Mouse (Mus musculus): ENCODE data around the gene Hba-x. TPM values are rescaled to one million over a fixed set of nuclear protein-coding genes. Genes with fewer than 3 reads are reported as not detected.

Gene Hba-x
- polyA plus RNA-seq (2014; fragmentation: Nextera tagmentation; extraction: Ambion mirVana) = 4,144 and 4,673 TPM in 2 replicates

- Histone ChIP-seq H3K4me2 (no peak within 1 kb of the TSS), H3K9ac (ENCODE audit: low read depth, low read length) (peak within 1 kb of the TSS; percentile 39), H3K4me3 (ENCODE audit: low read depth, low read length) (no peak within 1 kb of the TSS), H3K9me3 (ENCODE audit: control insufficient read depth, low read length) (no peaks in the 10 kb centered on the region), H3K4me1 (replicated peaks; ENCODE audit: control insufficient read depth, insufficient read depth, low read length) (peaks cover 6% of the 10 kb centered on the region), H3K27me3 (replicated peaks; ENCODE audit: control insufficient read depth, insufficient read depth, low read length) (peaks cover 32% of the 10 kb centered on the region), H3K27ac (ENCODE audit: low read depth, low read length) (peak within 1 kb of the TSS; percentile 56), H3K36me3 (ENCODE audit: control insufficient read depth, insufficient read depth, low read length) (no peaks in the 10 kb centered on the region)
- peak; percentile 61 for ATAC-seq (replicated peaks; ENCODE audit: low FRiP score)
- 66% methylated on average over 3 of the region's 3 CpGs for WGBS
- no peak for DNase-seq (ENCODE audit: low spot score)
These were observed at the start of gene Hba-x for GRCm38 (mm10) chr11:32276347-32276746. Hba-x (plus strand) TSS chr11:32276400.

GRCm38 (mm10) chr11:32227041-32227440, 49.2 kb upstream of the Hba-x start:
- peak overlapping the region; percentile 88 for H3K9ac ChIP-seq (ENCODE audit: low read depth, low read length)

GRCm38 (mm10) chr11:32227555-32227954, 48.6 kb upstream of the Hba-x start:
- Histone ChIP-seq H3K4me2 (peak overlapping the region; percentile 91), H3K9me3 (ENCODE audit: control insufficient read depth, low read length) (0 out of 2 replicates have a peak, but pooled peaks cover 3% of the 10 kb centered on the region), H3K9ac (ENCODE audit: low read depth, low read length) (peak overlapping the region; percentile 44; the same call in 1 of the 2 replicates), H3K4me1 (replicated peaks; ENCODE audit: control insufficient read depth, insufficient read depth, low read length) (peaks cover 38% of the 10 kb centered on the region), H3K27me3 (replicated peaks; ENCODE audit: control insufficient read depth, insufficient read depth, low read length) (peaks cover 18% of the 10 kb centered on the region), H3K4me3 (ENCODE audit: low read depth, low read length) (peak overlapping the region; percentile 83; the same call in 1 of the 2 replicates), H3K27ac (ENCODE audit: low read depth, low read length) (no peak overlapping the region), H3K36me3 (ENCODE audit: control insufficient read depth, insufficient read depth, low read length) (peaks cover 24% of the 10 kb centered on the region)
- DNase-seq (ENCODE audit: low spot score) (no peak), ATAC-seq (replicated peaks; ENCODE audit: low FRiP score) (no peak)
- 94% methylated on average over 9 of the region's 9 CpGs for WGBS

More at GRCm38 (mm10) chr11:32227041-32227440, 49.2 kb upstream of the Hba-x start:
- H3K27me3 ChIP-seq (replicated peaks; ENCODE audit: control insufficient read depth, insufficient read depth, low read length) = peaks cover 23% of the 10 kb centered on the region
- H3K4me3 ChIP-seq (ENCODE audit: low read depth, low read length) = peak overlapping the region; percentile 83
- H3K9me3 ChIP-seq (ENCODE audit: control insufficient read depth, low read length) = 0 out of 2 replicates have a peak, but pooled peaks cover 3% of the 10 kb centered on the region
- ATAC-seq (replicated peaks; ENCODE audit: low FRiP score) = no peak
- peaks cover 20% of the 10 kb centered on the region for H3K36me3 ChIP-seq (ENCODE audit: control insufficient read depth, insufficient read depth, low read length)
- H3K4me1 ChIP-seq (replicated peaks; ENCODE audit: control insufficient read depth, insufficient read depth, low read length) = peaks cover 43% of the 10 kb centered on the region
- H3K27ac ChIP-seq (ENCODE audit: low read depth, low read length) = no peak overlapping the region; the same call in 1 of the 2 replicates
- WGBS = 54% methylated on average over 1 of the region's 1 CpGs
- no peak for DNase-seq (ENCODE audit: low spot score)
- peak overlapping the region; percentile 91 for H3K4me2 ChIP-seq

- H3K27ac ChIP-seq (ENCODE audit: low read depth, low read length) = no peak overlapping the region
These were observed 47.8 kb upstream of the Hba-x start for GRCm38 (mm10) chr11:32228292-32228845.

GRCm38 (mm10) chr11:32230220-32230619, 46.0 kb upstream of the Hba-x start:
- peaks cover 42% of the 10 kb centered on the region for H3K36me3 ChIP-seq (ENCODE audit: control insufficient read depth, insufficient read depth, low read length)
- no peak overlapping the region for H3K27ac ChIP-seq (ENCODE audit: low read depth, low read length)
- no peak overlapping the region for H3K4me3 ChIP-seq (ENCODE audit: low read depth, low read length)

More at GRCm38 (mm10) chr11:32228292-32228845, 47.8 kb upstream of the Hba-x start:
- Histone ChIP-seq H3K4me3 (ENCODE audit: low read depth, low read length) (no peak overlapping the region), H3K4me1 (replicated peaks; ENCODE audit: control insufficient read depth, insufficient read depth, low read length) (peaks cover 30% of the 10 kb centered on the region), H3K9ac (ENCODE audit: low read depth, low read length) (no peak overlapping the region; the same call in 1 of the 2 replicates), H3K36me3 (ENCODE audit: control insufficient read depth, insufficient read depth, low read length) (peaks cover 30% of the 10 kb centered on the region), H3K4me2 (no peak overlapping the region), H3K27me3 (replicated peaks; ENCODE audit: control insufficient read depth, insufficient read depth, low read length) (peaks cover 10% of the 10 kb centered on the region), H3K9me3 (ENCODE audit: control insufficient read depth, low read length) (0 out of 2 replicates have a peak, but pooled peaks cover 1% of the 10 kb centered on the region)
- no peak for DNase-seq (ENCODE audit: low spot score)
- ATAC-seq (replicated peaks; ENCODE audit: low FRiP score) = no peak
- WGBS = 83% methylated on average over 3 of the region's 3 CpGs

GRCm38 (mm10) chr11:32231125-32231524, 45.1 kb upstream of the Hba-x start:
- no peak overlapping the region for H3K4me3 ChIP-seq (ENCODE audit: low read depth, low read length)
- ATAC-seq (replicated peaks; ENCODE audit: low FRiP score) = no peak
- H3K27ac ChIP-seq (ENCODE audit: low read depth, low read length) = no peak overlapping the region
- WGBS = 79% methylated on average over 2 of the region's 2 CpGs
- H3K27me3 ChIP-seq (replicated peaks; ENCODE audit: control insufficient read depth, insufficient read depth, low read length) = no peaks in the 10 kb centered on the region
- DNase-seq (ENCODE audit: low spot score) = no peak
- H3K36me3 ChIP-seq (ENCODE audit: control insufficient read depth, insufficient read depth, low read length) = peaks cover 42% of the 10 kb centered on the region
- H3K4me2 ChIP-seq = no peak overlapping the region
- no peak overlapping the region for H3K9ac ChIP-seq (ENCODE audit: low read depth, low read length)
- H3K9me3 ChIP-seq (ENCODE audit: control insufficient read depth, low read length) = no peaks in the 10 kb centered on the region
- peaks cover 8% of the 10 kb centered on the region for H3K4me1 ChIP-seq (replicated peaks; ENCODE audit: control insufficient read depth, insufficient read depth, low read length)

More at GRCm38 (mm10) chr11:32230220-32230619, 46.0 kb upstream of the Hba-x start:
- ATAC-seq (replicated peaks; ENCODE audit: low FRiP score) = no peak
- no peak overlapping the region for H3K4me2 ChIP-seq
- WGBS = 79% methylated on average over 4 of the region's 4 CpGs
- no peaks in the 10 kb centered on the region for H3K9me3 ChIP-seq (ENCODE audit: control insufficient read depth, low read length)
- no peaks in the 10 kb centered on the region for H3K27me3 ChIP-seq (replicated peaks; ENCODE audit: control insufficient read depth, insufficient read depth, low read length)
- H3K4me1 ChIP-seq (replicated peaks; ENCODE audit: control insufficient read depth, insufficient read depth, low read length) = peaks cover 17% of the 10 kb centered on the region
- no peak overlapping the region for H3K9ac ChIP-seq (ENCODE audit: low read depth, low read length)
- DNase-seq (ENCODE audit: low spot score) = no peak

GRCm38 (mm10) chr11:32232848-32233247, 43.4 kb upstream of the Hba-x start:
- 91% methylated on average over 10 of the region's 10 CpGs for WGBS
- Histone ChIP-seq H3K27ac (ENCODE audit: low read depth, low read length) (no peak overlapping the region), H3K4me2 (no peak overlapping the region), H3K27me3 (replicated peaks; ENCODE audit: control insufficient read depth, insufficient read depth, low read length) (no peaks in the 10 kb centered on the region), H3K4me1 (replicated peaks; ENCODE audit: control insufficient read depth, insufficient read depth, low read length) (no peaks in the 10 kb centered on the region), H3K9ac (ENCODE audit: low read depth, low read length) (no peak overlapping the region), H3K4me3 (ENCODE audit: low read depth, low read length) (no peak overlapping the region), H3K36me3 (ENCODE audit: control insufficient read depth, insufficient read depth, low read length) (peaks cover 43% of the 10 kb centered on the region), H3K9me3 (ENCODE audit: control insufficient read depth, low read length) (no peaks in the 10 kb centered on the region)
- DNase-seq (ENCODE audit: low spot score) (no peak), ATAC-seq (replicated peaks; ENCODE audit: low FRiP score) (no peak)

GRCm38 (mm10) chr11:32233895-32234294, 42.3 kb upstream of the Hba-x start:
- H3K9me3 ChIP-seq (ENCODE audit: control insufficient read depth, low read length) = no peaks in the 10 kb centered on the region
- DNase-seq (ENCODE audit: low spot score) = no peak
- no peaks in the 10 kb centered on the region for H3K27me3 ChIP-seq (replicated peaks; ENCODE audit: control insufficient read depth, insufficient read depth, low read length)
- no peak overlapping the region for H3K4me2 ChIP-seq
- H3K9ac ChIP-seq (ENCODE audit: low read depth, low read length) = no peak overlapping the region
- no peak overlapping the region for H3K27ac ChIP-seq (ENCODE audit: low read depth, low read length)
- H3K36me3 ChIP-seq (ENCODE audit: control insufficient read depth, insufficient read depth, low read length) = peaks cover 40% of the 10 kb centered on the region
- H3K4me1 ChIP-seq (replicated peaks; ENCODE audit: control insufficient read depth, insufficient read depth, low read length) = no peaks in the 10 kb centered on the region
- H3K4me3 ChIP-seq (ENCODE audit: low read depth, low read length) = no peak overlapping the region
- no peak for ATAC-seq (replicated peaks; ENCODE audit: low FRiP score)
- WGBS = 82% methylated on average over 3 of the region's 3 CpGs
